Mouse (Mus musculus): ENCODE data around the gene Stard10. TPM values are rescaled to one million over a fixed set of nuclear protein-coding genes. Genes with fewer than 3 reads are reported as not detected.

The Stard10 gene
- polyA plus RNA-seq, 1 experiment from 2014 or later, result 5.2 TPM

DNA sequence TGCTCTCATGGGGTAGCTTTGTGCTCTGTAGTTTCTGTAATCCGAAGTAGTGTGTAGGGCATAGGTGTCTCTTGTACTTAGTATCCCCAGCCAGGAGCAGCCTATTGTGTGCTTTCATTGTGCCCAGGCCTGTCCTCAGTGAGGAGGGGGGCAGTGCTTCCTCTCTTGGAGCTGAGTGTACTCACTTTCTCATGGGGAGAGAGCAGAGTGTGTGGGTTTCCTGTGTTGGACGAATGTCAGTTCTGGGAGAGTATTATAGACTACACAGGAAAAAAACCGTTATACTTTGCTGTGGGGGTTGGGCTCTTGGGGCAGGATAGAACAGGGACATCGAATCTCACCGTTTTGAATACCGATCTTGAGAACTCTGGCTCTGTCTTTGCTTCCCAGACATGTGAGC lies 24.5 kb downstream of the Stard10 start:
- no peak overlapping the region for H3K4me2 ChIP-seq (replicated peaks)
- H3K9me3 ChIP-seq, result no peaks in the 10 kb centered on the region
- ATAC-seq (ENCODE audit: low FRiP score, low read depth), result no peak
- H3K4me1 ChIP-seq, result 0 out of 2 replicates have a peak, but pooled peaks cover 6% of the 10 kb centered on the region
- H3K9ac ChIP-seq (replicated peaks), result no peak overlapping the region
- no peak overlapping the region for H3K27ac ChIP-seq (replicated peaks)
- no peaks in the 10 kb centered on the region for H3K36me3 ChIP-seq
- H3K4me3 ChIP-seq, result no peak overlapping the region
- H3K27me3 ChIP-seq, result no peaks in the 10 kb centered on the region
- 83% methylated on average over 6 of the region's 6 CpGs for WGBS

DNA sequence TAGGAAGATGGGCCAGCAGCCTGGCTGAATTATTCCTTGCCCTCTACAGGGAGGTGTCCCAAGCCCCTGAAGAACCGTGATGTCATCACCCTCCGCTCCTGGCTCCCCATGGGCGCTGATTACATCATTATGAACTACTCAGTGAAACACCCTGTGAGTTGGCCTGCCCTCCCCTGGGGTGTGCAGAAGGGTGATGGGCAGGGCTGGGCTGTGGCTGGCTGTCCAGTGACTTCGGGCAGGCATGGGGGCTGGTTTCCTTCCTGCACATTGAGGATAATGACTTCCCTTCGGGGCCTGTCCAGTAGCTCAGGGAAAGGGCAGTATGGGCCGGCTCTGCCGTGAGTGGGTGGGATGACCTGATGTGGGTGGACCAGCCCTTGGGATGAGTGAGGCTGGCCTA lies 26.2 kb downstream of the Stard10 start:
- Histone ChIP-seq H3K27me3 (no peaks in the 10 kb centered on the region), H3K9ac (replicated peaks) (no peak overlapping the region), H3K4me3 (no peak overlapping the region), H3K36me3 (no peaks in the 10 kb centered on the region), H3K27ac (replicated peaks) (no peak overlapping the region), H3K4me2 (replicated peaks) (no peak overlapping the region), H3K9me3 (no peaks in the 10 kb centered on the region), H3K4me1 (peaks cover 12% of the 10 kb centered on the region; the same call in 1 of the 2 replicates)
- WGBS, result 79% methylated on average over 7 of the region's 7 CpGs
- no peak for ATAC-seq (ENCODE audit: low FRiP score, low read depth)

DNA sequence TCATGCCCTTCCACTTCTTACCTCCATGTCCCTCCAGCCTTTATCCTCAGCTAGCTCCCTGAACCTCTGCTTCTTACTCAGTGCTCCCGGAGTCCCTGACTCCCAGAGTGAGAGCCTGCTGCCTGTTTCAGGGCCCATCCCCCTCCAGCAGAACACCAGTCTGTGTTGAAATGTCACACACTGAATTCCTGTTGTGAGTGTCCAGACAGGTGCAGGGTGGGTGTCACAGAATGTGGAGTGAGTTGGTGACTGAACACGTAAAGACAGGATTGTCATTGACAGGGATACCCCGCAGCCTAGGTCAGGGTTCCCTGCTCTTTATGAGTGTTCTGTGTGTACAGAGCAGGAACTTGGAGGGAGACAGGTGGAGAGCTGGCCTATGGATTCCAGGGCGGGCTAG lies 28.0 kb downstream of the Stard10 start:
- Histone ChIP-seq H3K27ac (replicated peaks) (no peak overlapping the region), H3K4me1 (peaks cover 17% of the 10 kb centered on the region; the same call in 1 of the 2 replicates), H3K9ac (replicated peaks) (no peak overlapping the region), H3K36me3 (no peaks in the 10 kb centered on the region), H3K9me3 (no peaks in the 10 kb centered on the region), H3K4me3 (no peak overlapping the region), H3K27me3 (peaks cover 15% of the 10 kb centered on the region), H3K4me2 (replicated peaks) (no peak overlapping the region)
- 63% methylated on average over 4 of the region's 4 CpGs for WGBS
- no peak for ATAC-seq (ENCODE audit: low FRiP score, low read depth)

DNA sequence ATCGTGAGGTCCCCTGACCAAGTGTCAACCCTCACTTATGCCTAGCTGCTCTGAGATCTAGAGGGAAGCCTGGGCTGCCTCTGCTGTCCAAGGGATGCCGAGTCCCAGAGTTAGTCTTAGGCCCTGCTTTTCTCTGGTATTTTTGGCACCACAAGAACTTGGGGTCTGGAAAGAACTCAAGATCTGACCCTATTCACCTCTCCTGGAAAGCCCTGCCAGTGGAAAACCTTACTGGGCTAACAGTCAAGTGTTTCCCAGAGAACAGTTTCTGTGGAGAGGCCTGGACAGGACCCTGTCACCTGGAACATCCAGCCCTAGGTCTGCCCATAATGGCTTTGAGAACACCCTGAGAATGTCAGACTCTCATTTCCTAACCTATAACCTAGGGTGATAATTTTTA lies 30.1 kb downstream of the Stard10 start:
- ATAC-seq (ENCODE audit: low FRiP score, low read depth), result no peak
- no peaks in the 10 kb centered on the region for H3K9me3 ChIP-seq
- H3K4me1 ChIP-seq, result peaks cover 17% of the 10 kb centered on the region; the same call in 1 of the 2 replicates
- no peak overlapping the region for H3K4me3 ChIP-seq
- H3K27me3 ChIP-seq, result peaks cover 22% of the 10 kb centered on the region
- no peak overlapping the region for H3K27ac ChIP-seq (replicated peaks)
- no peak overlapping the region for H3K9ac ChIP-seq (replicated peaks)
- H3K36me3 ChIP-seq, result no peaks in the 10 kb centered on the region
- H3K4me2 ChIP-seq (replicated peaks), result no peak overlapping the region
- 64% methylated on average over 2 of the region's 2 CpGs for WGBS

DNA sequence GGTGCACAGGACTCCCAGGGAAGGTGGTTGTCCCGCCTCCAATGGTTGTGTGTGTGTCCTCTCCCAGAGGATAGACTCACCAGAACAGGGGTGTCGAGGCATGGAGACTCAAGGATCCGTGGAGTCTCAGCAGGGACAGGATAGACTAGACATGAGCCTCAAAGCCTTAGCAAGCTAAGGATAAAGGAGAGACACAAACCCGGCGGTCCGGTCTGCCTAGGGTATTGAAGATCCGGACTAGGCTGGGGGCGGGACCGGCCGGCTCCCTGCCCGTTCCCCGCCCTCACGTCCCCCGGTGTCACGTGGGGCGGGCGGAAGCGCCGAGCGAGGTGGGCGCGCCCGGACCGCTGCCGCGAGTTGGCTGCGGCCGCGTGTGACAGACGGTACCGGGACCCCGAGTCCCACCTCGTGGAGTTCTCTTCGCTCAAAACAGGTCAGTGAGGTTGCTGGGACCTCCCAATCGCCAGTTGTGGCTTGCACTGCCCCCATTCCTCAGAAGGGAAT lies 30.9 kb downstream of the Stard10 start, which contains the start of gene Arap1:
Arap1 (plus strand) TSS at position 301 of the 504 bp plus-strand sequence.
- H3K4me1 ChIP-seq, result peaks cover 17% of the 10 kb centered on the region; the same call in 1 of the 2 replicates
- H3K9ac ChIP-seq (replicated peaks), result peak within 1 kb of the TSS; percentile 49
- no peaks in the 10 kb centered on the region for H3K9me3 ChIP-seq
- peak within 1 kb of the TSS; percentile 41 for H3K4me3 ChIP-seq
- peaks cover 22% of the 10 kb centered on the region for H3K27me3 ChIP-seq
- WGBS, result under 1% methylated on average over 34 of the region's 35 CpGs
- peak; percentile 75 for ATAC-seq (ENCODE audit: low FRiP score, low read depth)
- no peaks in the 10 kb centered on the region for H3K36me3 ChIP-seq
- no peak within 1 kb of the TSS for H3K27ac ChIP-seq (replicated peaks)
- H3K4me2 ChIP-seq (replicated peaks), result peak within 1 kb of the TSS; percentile 68

DNA sequence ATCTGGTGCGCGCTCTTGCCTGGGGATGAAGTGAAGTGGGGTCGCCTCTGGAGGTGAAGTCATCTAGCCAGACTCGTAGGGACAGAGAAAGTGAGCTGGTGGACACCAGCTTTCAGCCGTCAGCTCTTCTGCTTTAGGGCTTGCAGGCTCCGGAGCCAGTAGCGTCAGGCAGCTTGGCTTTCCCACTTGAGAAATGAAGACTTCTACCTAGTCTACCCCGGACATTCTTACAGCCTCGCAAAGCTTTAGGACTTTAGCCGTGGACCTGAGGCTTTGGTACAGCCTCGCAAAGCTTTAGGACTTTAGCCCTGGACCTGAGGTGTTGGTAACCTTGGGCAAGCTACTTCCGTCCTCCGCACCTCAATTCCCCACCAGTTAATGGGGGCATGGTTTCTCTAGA lies 31.4 kb downstream of the Stard10 start:
- Histone ChIP-seq H3K4me1 (peaks cover 17% of the 10 kb centered on the region; the same call in 1 of the 2 replicates), H3K27ac (replicated peaks) (no peak overlapping the region), H3K9me3 (no peaks in the 10 kb centered on the region), H3K4me3 (peak overlapping the region; percentile 41), H3K9ac (replicated peaks) (peak overlapping the region; percentile 49), H3K4me2 (replicated peaks) (peak overlapping the region; percentile 68), H3K36me3 (no peaks in the 10 kb centered on the region), H3K27me3 (peaks cover 22% of the 10 kb centered on the region)
- no peak; the same call in 1 of the 2 replicates for ATAC-seq (ENCODE audit: low FRiP score, low read depth)
- 4% methylated on average over 13 of the region's 13 CpGs for WGBS

DNA sequence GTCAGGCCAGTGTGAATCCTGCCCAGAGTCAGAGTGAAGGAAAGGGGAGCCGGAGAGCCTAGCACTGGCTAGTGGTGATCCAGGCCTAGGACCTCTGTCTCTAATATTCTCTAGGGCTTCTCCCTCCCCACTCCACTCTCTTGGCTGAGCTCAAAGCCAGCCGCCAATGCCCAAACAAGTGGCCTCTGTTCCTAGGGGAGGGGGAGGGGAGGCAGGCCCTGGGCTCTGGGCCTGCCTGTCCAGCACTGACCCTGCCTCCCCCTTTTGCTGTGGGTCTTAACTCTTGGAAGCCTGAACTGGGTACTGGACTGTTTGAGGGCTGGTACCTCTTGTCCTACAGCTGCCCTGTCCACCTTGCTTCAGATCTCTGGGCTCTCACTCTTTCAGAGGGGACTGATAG lies 33.0 kb downstream of the Stard10 start:
- H3K4me2 ChIP-seq (replicated peaks), result no peak overlapping the region
- no peak for ATAC-seq (ENCODE audit: low FRiP score, low read depth)
- H3K27ac ChIP-seq (replicated peaks), result no peak overlapping the region
- H3K4me3 ChIP-seq, result no peak overlapping the region
- H3K9ac ChIP-seq (replicated peaks), result 0 out of 2 replicates have a peak overlapping the region, but pooled peaks have one; percentile 7
- no peaks in the 10 kb centered on the region for H3K36me3 ChIP-seq
- no peaks in the 10 kb centered on the region for H3K9me3 ChIP-seq
- 31% methylated on average over 2 of the region's 2 CpGs for WGBS
- peaks cover 22% of the 10 kb centered on the region for H3K27me3 ChIP-seq
- H3K4me1 ChIP-seq, result peaks cover 17% of the 10 kb centered on the region; the same call in 1 of the 2 replicates

DNA sequence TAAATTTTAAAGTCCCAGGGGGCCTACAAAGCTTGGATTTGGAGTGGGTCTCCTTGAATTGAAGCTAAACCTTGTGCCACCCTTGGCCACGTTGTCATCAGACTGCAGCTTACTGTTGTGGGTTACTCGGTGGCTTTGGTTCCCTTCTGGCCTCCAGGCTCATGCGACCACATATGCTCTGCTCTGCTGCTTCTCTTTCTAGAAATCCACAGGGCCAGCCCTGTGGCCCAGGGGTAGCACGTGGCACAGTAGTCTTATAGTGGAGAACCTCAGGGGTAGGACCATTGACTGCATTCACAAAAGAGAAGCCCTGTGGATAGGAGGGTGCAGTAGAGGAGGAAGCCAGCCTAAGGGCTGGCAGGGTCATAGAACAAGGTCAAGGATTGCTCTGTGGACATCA lies 35.5 kb downstream of the Stard10 start:
- H3K4me2 ChIP-seq (replicated peaks), result no peak overlapping the region
- no peak for ATAC-seq (ENCODE audit: low FRiP score, low read depth)
- no peaks in the 10 kb centered on the region for H3K36me3 ChIP-seq
- H3K27ac ChIP-seq (replicated peaks), result no peak overlapping the region
- no peak overlapping the region for H3K4me3 ChIP-seq
- 77% methylated on average over 4 of the region's 4 CpGs for WGBS
- no peaks in the 10 kb centered on the region for H3K9me3 ChIP-seq
- peaks cover 22% of the 10 kb centered on the region for H3K27me3 ChIP-seq
- no peak overlapping the region for H3K9ac ChIP-seq (replicated peaks)
- H3K4me1 ChIP-seq, result peaks cover 11% of the 10 kb centered on the region

DNA sequence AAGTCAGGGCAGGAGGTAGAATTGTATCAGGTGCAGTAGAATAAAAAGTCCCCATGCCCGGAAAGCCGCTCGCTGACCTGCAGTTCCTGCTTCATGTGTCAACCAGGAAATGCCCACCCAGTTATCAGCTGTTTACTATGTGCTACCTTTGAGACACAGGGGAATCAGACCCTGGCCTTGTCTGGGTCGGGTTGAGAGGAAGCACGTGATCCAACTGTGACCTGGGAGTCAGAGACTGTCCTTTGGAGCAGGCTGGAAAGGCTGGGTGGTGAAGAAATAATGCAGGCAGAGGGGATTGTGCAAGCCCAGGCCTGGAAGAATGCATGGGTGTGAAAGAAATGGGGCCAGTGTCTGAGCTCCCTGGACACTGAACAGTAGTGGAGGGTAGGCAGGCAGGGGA lies 37.5 kb downstream of the Stard10 start:
- whole genome bisulfite sequencing, result 84% methylated on average over 5 of the region's 5 CpGs
- Histone ChIP-seq H3K27ac (replicated peaks) (no peak overlapping the region), H3K4me3 (no peak overlapping the region), H3K4me1 (peaks cover 3% of the 10 kb centered on the region; the same call in 1 of the 2 replicates), H3K9ac (replicated peaks) (no peak overlapping the region), H3K4me2 (replicated peaks) (no peak overlapping the region), H3K27me3 (peaks cover 12% of the 10 kb centered on the region; the same call in 1 of the 2 replicates), H3K9me3 (no peaks in the 10 kb centered on the region), H3K36me3 (no peaks in the 10 kb centered on the region)
- ATAC-seq (ENCODE audit: low FRiP score, low read depth), result no peak

DNA sequence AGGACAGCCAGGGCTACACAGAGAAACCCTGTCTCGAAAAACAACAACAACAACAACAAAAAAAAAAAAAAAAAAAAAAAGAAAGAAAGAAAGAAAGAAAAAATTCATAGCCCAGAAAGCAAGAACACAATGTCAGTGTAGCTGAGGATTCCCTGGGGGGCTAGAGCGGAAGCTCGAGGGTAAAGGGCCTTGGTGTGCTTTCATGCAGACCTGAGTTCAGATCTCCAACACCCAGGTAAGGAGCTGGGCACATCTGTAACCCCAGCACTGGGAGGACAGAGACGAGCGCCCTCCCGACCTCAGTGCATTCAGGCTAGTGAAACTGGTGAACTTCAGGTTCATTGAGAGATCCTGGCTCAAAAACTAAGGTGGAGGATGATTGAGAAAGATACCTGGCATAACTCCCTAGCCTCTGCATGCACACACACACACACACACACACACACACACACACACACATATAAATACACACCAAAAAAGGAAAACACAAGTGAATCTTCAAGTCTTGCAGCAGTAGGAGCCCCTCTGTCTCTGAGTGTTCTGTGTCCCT lies 38.7 kb downstream of the Stard10 start:
- Histone ChIP-seq H3K4me2 (replicated peaks) (no peak overlapping the region), H3K36me3 (no peaks in the 10 kb centered on the region), H3K27ac (replicated peaks) (no peak overlapping the region), H3K4me3 (no peak overlapping the region), H3K4me1 (peaks cover 3% of the 10 kb centered on the region; the same call in 1 of the 2 replicates), H3K9ac (replicated peaks) (no peak overlapping the region), H3K27me3 (no peaks in the 10 kb centered on the region; the same call in 1 of the 2 replicates), H3K9me3 (no peaks in the 10 kb centered on the region)
- ATAC-seq (ENCODE audit: low FRiP score, low read depth), result no peak
- WGBS, result 88% methylated on average over 6 of the region's 6 CpGs

DNA sequence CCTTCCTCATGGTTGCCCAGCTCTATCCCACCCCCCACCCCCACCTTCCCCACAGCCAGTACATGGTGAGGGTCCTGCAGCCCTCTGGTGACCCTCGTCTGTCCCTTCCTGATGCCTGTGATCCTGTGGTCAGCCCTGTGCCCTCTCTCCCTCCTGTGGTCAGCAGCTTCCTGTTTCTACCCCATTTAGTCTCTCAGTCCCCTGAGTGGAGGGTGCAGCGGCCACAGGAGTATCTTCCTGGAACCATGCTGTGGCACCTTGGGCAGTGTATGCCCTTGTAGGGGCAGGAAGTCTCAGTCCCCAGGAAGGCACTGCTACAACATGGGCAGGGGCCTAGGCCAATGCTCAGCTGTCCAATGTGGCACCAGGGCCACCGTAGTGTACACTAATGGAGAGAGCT lies 40.0 kb downstream of the Stard10 start:
- Histone ChIP-seq H3K4me1 (peaks cover 3% of the 10 kb centered on the region; the same call in 1 of the 2 replicates), H3K27me3 (no peaks in the 10 kb centered on the region; the same call in 1 of the 2 replicates), H3K4me3 (no peak overlapping the region), H3K4me2 (replicated peaks) (no peak overlapping the region), H3K36me3 (no peaks in the 10 kb centered on the region), H3K27ac (replicated peaks) (no peak overlapping the region), H3K9me3 (no peaks in the 10 kb centered on the region), H3K9ac (replicated peaks) (no peak overlapping the region)
- ATAC-seq (ENCODE audit: low FRiP score, low read depth), result no peak
- 67% methylated on average over 3 of the region's 3 CpGs for WGBS

DNA sequence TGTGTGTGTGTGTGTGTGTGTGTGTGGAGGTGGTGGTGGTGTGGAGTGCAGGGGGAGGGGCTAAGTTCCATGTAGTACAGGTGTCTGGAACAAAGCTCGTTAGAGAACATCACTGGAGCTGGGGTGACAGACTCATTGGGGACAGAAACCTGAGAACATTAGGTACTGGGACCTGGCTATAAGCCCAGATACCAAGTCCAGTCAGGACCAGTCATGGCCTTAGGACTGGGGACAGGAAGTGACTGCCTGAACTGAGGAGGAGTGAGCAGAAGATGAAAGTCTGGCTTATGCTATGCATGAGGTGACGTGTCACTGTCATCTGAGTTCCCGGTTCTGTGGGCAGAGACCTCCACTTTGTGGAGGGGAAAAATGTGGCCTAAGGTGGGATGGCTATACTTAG lies 43.5 kb downstream of the Stard10 start:
- Histone ChIP-seq H3K4me2 (replicated peaks) (no peak overlapping the region), H3K27me3 (no peaks in the 10 kb centered on the region; the same call in 1 of the 2 replicates), H3K9ac (replicated peaks) (no peak overlapping the region), H3K27ac (replicated peaks) (no peak overlapping the region), H3K4me1 (peaks cover 3% of the 10 kb centered on the region; the same call in 1 of the 2 replicates), H3K36me3 (no peaks in the 10 kb centered on the region), H3K4me3 (no peak overlapping the region), H3K9me3 (no peaks in the 10 kb centered on the region)
- no peak for ATAC-seq (ENCODE audit: low FRiP score, low read depth)
- WGBS, result 75% methylated on average over 3 of the region's 3 CpGs

All from midbrain, embryonic 12.5 days (tissue).